Mouse (Mus musculus) thymus, adult 2 months (tissue): Measurements from ENCODE around the gene Myo1b. TPM values are rescaled to one million over a fixed set of nuclear protein-coding genes. Genes with fewer than 3 reads are reported as not detected.

Source experiments
- DNase-seq: peaks from one replicate; pipeline ENCODE4 v3.0.0; 2021
- H3K27ac ChIP-seq: fragments of 200-500 bp; 2 replicates; pipeline ENCODE4 v1.5.1; 2012; ENCODE audit warnings: low read length, control low read depth; ENCODE audit not compliant: control insufficient read depth, insufficient read depth
- H3K27me3 ChIP-seq: fragments of 200-500 bp; 2 replicates; pipeline ENCODE4 v1.6.1; 2012; ENCODE audit warnings: mild to moderate bottlenecking, low read length, moderate library complexity, mixed read lengths; ENCODE audit not compliant: control insufficient read depth, insufficient read depth
- H3K36me3 ChIP-seq: fragments of 200-500 bp; 2 replicates; pipeline ENCODE4 v1.6.1; 2012; ENCODE audit warnings: mild to moderate bottlenecking, low read length, moderate library complexity; ENCODE audit not compliant: control insufficient read depth, insufficient read depth
- H3K4me1 ChIP-seq: fragments of 200-500 bp; replicated peaks from 2 replicates; pipeline ENCODE4 v1.6.1; 2012; ENCODE audit warnings: low read length; ENCODE audit not compliant: control insufficient read depth, insufficient read depth
- H3K4me3 ChIP-seq: fragments of 200-500 bp; 2 replicates; pipeline ENCODE4 v1.5.1; 2012; ENCODE audit warnings: mild to moderate bottlenecking, low read length, control low read depth, moderate library complexity; ENCODE audit not compliant: control insufficient read depth, insufficient read depth
- CTCF ChIP-seq: fragments of 200-500 bp; IDR thresholded peaks from 2 replicates; pipeline ENCODE4 v1.5.1; 2012; ENCODE audit warnings: mild to moderate bottlenecking, control low read depth, low read length, moderate library complexity, borderline replicate concordance; ENCODE audit not compliant: control insufficient read depth, poor library complexity, insufficient read depth; ENCODE audit errors: extremely low read depth
- POLR2A ChIP-seq: fragments of 200-500 bp; IDR thresholded peaks from 2 replicates; pipeline ENCODE4 v1.6.1; 2012; ENCODE audit warnings: mild to moderate bottlenecking, low read length, control low read depth, moderate library complexity; ENCODE audit not compliant: control insufficient read depth, poor library complexity, insufficient read depth; ENCODE audit errors: extremely low read depth
- WGBS: fragments of 180-500 bp; shearing (Covaris S2); methylation state at CpG from one replicate; pipeline ENCODE4 v1.1.7; 2018; 5-methylcytosine and 5-hydroxymethylcytosine counted together
- polyA plus RNA-seq: library from polyadenylated mRNA; depleted of rRNA; stranded (reverse); fragments of >200 nt; gene quantifications from 2 replicates; pipeline ENCODE4 v1.2.3, GENCODE M21; 2012; rRNA removed

Myo1b gene
- polyA plus RNA-seq, 1 experiment, result 3.3 TPM

DNA sequence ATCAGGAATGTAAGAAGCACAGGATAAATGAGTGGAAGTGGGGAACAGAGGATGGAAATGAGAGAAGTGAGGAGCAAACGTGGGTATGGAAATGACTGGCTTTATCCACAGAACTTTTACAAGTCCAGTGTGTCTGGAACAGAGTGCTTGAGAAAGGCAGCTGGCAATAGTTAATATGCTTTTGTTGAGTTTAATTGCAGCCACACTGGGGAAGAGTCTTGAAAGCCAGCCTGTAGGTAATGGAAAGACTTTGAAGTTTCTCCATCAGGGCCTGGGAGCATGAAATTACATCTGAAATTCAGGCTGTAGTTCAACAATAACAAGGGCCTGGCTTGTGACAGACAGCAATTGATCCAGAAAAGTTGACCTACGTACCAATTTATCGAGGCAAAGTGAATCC, 209.8 kb downstream of the Myo1b start:
- WGBS, result 95% methylated on average over 3 of the region's 3 CpGs
- no peaks in the 10 kb centered on the region for H3K4me1 ChIP-seq

DNA sequence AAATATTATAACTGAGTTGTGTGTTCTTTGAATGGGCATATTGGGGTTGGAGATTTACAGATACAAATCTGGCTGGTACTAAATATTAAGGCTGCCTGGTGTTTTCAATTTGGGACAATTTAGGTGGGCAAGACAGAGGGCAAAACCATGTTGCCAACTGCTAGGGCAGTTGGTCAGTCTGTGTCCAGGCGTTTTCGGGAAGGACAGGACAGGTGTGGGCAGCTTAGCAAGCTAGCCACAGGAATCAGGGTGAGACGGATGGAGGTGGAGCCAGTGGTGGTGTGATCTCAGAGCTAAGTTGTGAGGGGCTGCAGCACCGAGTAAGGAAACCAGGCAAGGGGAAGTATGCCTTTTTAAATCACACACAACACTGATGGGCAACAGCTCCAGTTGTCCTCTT, 211.3 kb downstream of the Myo1b start:
- Histone ChIP-seq H3K4me3 (no peak overlapping the region), H3K4me1 (no peaks in the 10 kb centered on the region), H3K36me3 (no peaks in the 10 kb centered on the region), H3K27me3 (no peaks in the 10 kb centered on the region), H3K27ac (no peak overlapping the region)
- DNase-seq, result no peak
- 70% methylated on average over 4 of the region's 4 CpGs for WGBS
- no peak for TF ChIP-seq CTCF
- TF ChIP-seq POLR2A, result no peak

More for the DNA sequence above, 209.8 kb downstream of the Myo1b start:
- Histone ChIP-seq H3K27me3 (no peaks in the 10 kb centered on the region), H3K4me3 (no peak overlapping the region), H3K36me3 (no peaks in the 10 kb centered on the region), H3K27ac (no peak overlapping the region)
- no peak for DNase-seq
- TF ChIP-seq POLR2A, result no peak
- no peak for TF ChIP-seq CTCF

Other genes with a start within 250 kb of the Myo1b start
- gene Stat4, start 71.1 kb upstream of the Myo1b start, polyA plus RNA-seq, result 7.8 and 8.8 TPM in 2 replicates
- gene Stat1, start 203.4 kb upstream of the Myo1b start, polyA plus RNA-seq, result 235 and 255 TPM in 2 replicates